Mouse (Mus musculus): Measurements from ENCODE around the gene Utp3. TPM values are rescaled to one million over a fixed set of nuclear protein-coding genes. Genes with fewer than 3 reads are reported as not detected.

The Utp3 gene
- total RNA-seq, 2 experiments from 2014 or later = 20.1 to 21.6 TPM

GRCm38 (mm10) chr5:88604641-88605358 is 50.5 kb downstream of the Utp3 start:
- DNase-seq = no peak

Other genes starting within 250 kb of the Utp3 start
- gene Prol1, start 237.2 kb upstream of the Utp3 start, total RNA-seq (2021) = not detected
- not detected for gene Amtn, start 178.4 kb upstream of the Utp3 start, total RNA-seq (2021)
- not detected for gene Ambn, start 98.5 kb upstream of the Utp3 start, total RNA-seq (2021)
- gene Enam, start 66.5 kb upstream of the Utp3 start, total RNA-seq (2021) = not detected
- gene Jchain, start 26.6 kb upstream of the Utp3 start, total RNA-seq (2021) = 10 to 100 TPM in 1 of 2 experiments, 1 to 10 TPM in 1; 2.1 to 13.5 TPM
- gene Rufy3, start 10.6 kb downstream of the Utp3 start, total RNA-seq (2021) = 10 to 100 TPM; 13.8 to 15.0 TPM
- 100 to 1,000 TPM; 208 to 215 TPM for gene Grsf1, start 121.7 kb downstream of the Utp3 start, total RNA-seq (2021)
- gene Mob1b, start 166.4 kb downstream of the Utp3 start, total RNA-seq (2021) = 10 to 100 TPM; 19.1 to 20.5 TPM
- 1 to 10 TPM; 2.3 to 2.4 TPM for gene Dck, start 210.5 kb downstream of the Utp3 start, total RNA-seq (2021)

Data from heart, adult 18-20 months (tissue).